Mouse (Mus musculus): ENCODE data around the gene Epha10.

- TF ChIP-seq EP300 (IDR thresholded peaks at IDR 0.05; ENCODE audit: low read depth) (no peak), CTCF (IDR thresholded peaks at IDR 0.05; ENCODE audit: low read depth) (no peak)
These were observed 69.7 kb downstream of the Epha10 start for GRCm38 (mm10) chr4:124950181-124951035.
